Mouse (Mus musculus): Measurements from ENCODE around the gene Nfatc2.

Nfatc2 gene

DNA sequence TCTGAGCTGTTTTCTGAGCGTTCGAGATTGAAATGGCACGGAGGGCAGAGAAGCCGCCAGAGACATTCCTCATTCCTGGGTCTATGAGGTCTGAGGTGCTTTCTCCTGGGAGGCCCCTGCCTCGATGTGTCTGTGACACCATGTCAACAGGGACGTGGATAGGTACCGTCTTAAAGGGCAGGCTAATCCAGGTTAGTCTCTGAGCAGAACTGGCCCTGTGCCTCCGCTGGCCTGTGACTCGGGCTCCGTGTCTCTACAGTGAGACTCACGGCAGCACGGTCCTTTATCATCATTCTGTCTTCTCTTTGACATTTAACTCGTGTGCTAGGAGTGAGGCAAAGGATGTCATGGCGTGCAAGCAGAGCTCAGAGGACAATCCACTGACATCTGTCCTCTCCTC is 120.3 kb downstream of the Nfatc2 start:
- no peak for DNase-seq (ENCODE audit: low read depth)

- DNase-seq (ENCODE audit: low read depth), result no peak
Measured at GRCm38 (mm10) chr2:168480692-168481091, 120.8 kb downstream of the Nfatc2 start.

- no peak for DNase-seq (ENCODE audit: low read depth)
Measured at GRCm38 (mm10) chr2:168479930-168480329, 121.5 kb downstream of the Nfatc2 start.

GRCm38 (mm10) chr2:168478431-168478830 is 123.0 kb downstream of the Nfatc2 start:
- no peak for DNase-seq (ENCODE audit: low read depth)

- DNase-seq (ENCODE audit: low read depth), result no peak
Measured at GRCm38 (mm10) chr2:168473496-168473895, 128.0 kb downstream of the Nfatc2 start.

DNA sequence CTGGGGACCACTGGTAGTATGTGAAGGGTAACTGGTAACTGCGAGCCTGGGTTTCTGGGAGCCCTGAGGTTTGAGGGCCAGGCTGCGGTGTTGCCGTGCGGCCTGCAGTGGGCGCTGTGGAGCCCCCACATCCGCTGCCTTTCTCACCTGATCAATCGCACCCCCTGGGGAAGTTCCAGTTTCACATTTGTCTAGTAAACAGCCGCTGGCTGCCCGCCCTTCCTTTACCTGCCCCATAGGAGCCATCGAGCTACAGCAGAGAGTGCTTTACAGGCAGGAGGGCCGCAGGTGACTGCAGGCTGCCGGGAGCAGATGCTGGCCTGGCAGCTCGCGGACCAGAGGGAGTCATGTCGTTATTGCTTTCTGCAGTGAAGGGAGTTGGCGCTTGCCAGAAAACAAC is 128.6 kb downstream of the Nfatc2 start:
- DNase-seq (ENCODE audit: low read depth), result peak; percentile 41

DNA sequence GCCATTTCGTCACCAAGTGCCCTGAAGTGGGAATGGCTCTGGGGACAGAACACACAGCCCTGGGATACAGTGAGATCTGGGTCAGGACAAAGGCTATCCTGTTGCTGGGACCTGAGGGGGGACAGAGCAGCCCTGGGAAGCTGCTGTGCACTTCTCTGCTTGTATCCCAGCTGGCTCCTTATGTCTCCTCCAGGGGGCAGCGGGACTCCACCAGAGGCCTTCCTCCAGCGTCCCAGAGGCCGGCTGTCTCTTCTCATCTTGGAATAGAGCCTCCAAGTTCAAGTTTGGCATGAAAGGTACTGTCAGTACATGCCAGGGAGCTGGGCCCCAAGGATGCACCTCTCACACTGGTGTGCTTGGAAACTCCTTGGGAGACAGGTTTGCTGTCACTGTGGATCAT is 132.4 kb downstream of the Nfatc2 start:
- peak; percentile 43 for DNase-seq (ENCODE audit: low read depth)

DNA sequence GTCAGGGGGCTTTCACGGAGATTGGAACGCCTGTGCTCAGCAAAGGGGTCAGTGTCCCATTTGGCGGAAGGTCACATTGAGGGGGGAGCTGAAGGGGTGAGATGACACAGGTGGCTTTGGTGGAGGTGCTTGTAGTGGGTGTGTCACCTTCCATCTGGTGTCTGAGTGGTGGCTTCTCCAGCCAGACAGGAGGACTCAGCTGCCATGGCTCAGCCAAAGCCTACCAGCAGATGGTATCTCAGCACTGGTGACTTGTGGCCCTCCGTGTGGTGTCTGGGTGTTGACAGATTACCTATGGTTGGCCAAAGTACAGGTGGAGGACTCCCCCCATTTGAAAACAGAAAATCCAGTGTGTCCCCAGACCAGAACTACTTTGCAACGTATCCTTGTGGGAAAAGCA is 134.3 kb downstream of the Nfatc2 start:
- DNase-seq (ENCODE audit: low read depth), result no peak

DNA sequence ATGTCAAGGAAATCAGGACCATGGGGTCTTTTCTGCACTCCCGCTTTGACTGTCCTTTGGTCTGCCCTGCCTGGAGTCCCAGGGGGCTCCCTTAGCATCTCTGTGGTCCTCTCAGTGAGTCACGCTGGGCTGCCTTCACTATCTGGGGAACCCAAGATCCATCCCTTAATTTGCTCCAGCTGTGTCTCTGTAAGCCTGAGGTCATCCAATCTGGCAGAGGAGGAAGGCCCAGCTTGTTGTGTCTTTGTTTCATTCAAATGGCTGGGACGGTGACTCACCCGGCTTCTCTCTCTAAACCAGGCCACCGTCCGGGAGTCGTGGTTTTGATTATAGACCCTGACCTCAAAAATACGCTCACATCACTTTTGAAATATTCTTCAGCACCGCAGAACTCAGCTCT is 135.4 kb downstream of the Nfatc2 start:
- DNase-seq (ENCODE audit: low read depth), result no peak

GRCm38 (mm10) chr2:168465646-168466045 is 135.8 kb downstream of the Nfatc2 start:
- no peak for DNase-seq (ENCODE audit: low read depth)

DNA sequence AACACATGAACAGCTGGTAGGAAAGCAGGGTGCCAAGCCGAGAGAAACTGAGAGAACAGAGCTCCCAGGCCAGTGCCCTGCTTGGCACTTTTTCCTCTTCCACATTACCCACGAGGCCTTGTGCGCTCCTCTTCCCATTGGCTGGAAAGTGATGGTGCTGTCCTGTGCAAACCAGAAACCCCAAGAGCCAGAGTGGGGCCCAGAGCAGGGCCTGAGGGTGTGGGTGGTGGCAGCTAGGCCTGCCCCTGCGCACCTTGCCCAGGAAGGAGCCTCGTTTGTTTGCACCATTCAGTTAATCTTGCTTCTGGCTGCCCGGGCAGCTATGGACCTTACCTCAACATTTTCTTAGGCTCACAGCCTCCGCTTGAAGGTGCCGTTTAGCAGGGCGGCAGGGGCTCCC is 139.6 kb downstream of the Nfatc2 start:
- no peak for DNase-seq (ENCODE audit: low read depth)

- DNase-seq (ENCODE audit: low read depth), result no peak
Measured at GRCm38 (mm10) chr2:168459627-168460026, 141.8 kb downstream of the Nfatc2 start.

DNA sequence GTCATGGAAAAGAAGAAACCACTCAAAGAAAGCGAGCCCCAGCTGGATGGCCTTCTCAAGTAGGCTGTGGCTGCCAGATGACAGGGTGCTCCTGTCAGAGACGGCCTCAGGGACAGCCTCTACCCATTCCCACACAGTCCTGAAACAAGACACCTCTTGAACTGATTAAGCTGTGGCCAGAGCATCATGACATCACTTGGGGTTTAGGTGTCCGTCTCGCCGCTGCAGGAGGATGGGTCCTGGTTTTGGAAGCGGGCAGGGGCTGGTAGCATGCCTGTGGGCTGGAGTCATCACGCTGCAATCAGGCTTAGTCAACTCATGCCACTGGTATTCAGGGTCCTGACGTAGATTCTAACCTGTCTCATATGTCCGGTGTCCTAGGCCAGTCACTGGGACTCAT is 142.9 kb downstream of the Nfatc2 start:
- DNase-seq (ENCODE audit: low read depth), result no peak

DNA sequence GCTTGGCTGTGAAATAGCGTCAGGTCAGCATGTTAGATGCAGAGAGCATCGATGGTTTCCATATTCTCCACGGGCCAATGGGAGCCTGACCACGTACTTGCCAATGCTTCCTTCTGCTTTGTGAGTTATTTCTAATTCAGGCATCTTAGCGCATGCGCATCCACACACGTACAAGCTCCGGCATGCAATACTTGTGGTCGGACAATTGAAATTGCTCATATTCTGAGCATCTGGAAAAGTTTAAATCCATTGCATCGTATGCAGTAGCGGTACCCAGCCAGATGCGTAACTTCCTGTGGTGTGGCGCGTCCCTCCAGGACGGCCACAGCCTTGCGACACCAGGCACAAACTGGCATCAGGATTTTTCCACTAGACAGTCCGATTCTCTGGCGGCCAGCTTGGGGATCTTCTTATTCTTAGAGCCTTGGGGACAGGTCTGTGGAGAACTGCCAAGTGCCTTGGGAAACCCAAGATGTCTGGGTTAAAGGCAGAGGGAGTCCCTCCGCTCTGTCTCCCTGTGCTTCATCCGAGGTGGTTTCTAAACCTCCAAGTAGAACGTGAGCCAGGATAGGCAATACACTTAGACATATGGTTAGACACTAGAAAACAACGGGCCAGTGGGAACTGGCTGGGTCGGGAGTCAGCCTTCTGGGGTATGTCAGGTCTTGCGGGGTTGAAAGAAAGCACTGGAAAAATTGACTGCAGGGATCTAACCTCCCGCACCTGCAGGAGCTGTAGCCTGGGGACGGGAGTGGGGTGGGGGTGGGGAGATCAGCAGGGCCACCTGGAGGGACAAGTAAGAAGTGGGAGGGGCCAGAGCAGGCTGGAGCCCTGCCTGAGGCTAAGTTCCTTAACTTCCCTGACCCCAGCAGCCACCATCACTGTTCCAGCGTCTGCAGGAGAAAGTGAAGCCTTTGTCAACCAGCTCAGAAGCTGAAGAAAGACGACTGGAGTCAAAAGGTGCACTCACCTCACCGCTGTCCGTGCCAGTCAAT is 149.4 kb downstream of the Nfatc2 start:
- no peak for DNase-seq (ENCODE audit: low read depth)

GRCm38 (mm10) chr2:168450977-168451376 is 150.5 kb downstream of the Nfatc2 start:
- DNase-seq (ENCODE audit: low read depth), result no peak

DNA sequence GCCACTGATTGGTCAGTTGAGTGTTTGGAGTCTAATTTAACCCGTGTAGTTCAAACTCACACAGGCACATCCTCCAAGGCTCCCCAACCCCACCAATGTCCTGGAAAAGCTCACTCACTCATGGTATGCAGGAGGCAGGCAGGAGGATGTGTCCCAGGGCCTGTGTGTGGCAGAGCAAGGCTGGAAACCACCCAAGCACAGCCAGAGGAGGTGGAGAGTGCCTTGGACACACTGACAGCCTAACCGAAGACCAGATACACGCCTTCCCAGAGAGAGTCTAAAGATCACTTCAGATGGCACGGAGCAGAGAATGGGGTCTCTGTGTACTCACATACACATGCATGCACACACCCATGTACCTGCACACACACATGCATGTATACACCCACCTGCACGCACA is 153.4 kb downstream of the Nfatc2 start:
- no peak for DNase-seq (ENCODE audit: low read depth)

- DNase-seq (ENCODE audit: low read depth), result no peak
Measured at GRCm38 (mm10) chr2:168447601-168448000, 153.9 kb downstream of the Nfatc2 start.

DNA sequence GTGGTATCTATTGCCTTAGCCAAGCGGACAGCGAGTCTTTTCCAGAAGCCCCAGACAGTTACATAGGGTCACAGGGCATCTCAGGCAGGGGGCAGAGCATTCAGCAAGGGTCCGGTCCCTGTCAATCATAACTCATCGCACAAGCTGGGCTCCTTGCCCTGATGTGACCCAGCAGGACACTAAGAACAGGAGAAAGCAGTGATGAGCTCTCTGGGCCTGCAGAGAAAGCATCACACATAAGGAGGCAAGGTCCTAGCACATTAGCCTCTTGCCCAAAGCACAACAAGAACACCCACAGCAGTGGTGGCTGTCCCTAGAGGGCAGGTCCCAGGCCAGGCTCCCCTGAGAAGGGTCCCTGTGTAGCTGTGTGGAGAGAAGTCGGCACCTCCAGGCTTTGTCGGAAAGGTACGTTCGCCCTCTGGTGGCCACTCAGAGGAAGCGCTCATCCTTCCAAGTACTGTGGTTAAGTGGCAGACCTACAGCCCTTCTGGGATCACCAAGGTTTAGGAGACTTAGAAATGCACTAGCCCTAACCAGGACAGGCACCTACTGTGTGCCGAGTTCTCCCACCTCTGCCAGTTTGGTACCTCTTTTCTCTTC is 156.1 kb downstream of the Nfatc2 start:
- DNase-seq (ENCODE audit: low read depth), result no peak

- DNase-seq (ENCODE audit: low read depth), result no peak
Measured at GRCm38 (mm10) chr2:168444126-168444525, 157.3 kb downstream of the Nfatc2 start.

GRCm38 (mm10) chr2:168441494-168441893 is 160.0 kb downstream of the Nfatc2 start:
- DNase-seq (ENCODE audit: low read depth), result no peak

- no peak for DNase-seq (ENCODE audit: low read depth)
Measured at GRCm38 (mm10) chr2:168440918-168441328, 160.5 kb downstream of the Nfatc2 start.

GRCm38 (mm10) chr2:168438981-168439452 is 162.4 kb downstream of the Nfatc2 start:
- DNase-seq (ENCODE audit: low read depth), result no peak

DNA sequence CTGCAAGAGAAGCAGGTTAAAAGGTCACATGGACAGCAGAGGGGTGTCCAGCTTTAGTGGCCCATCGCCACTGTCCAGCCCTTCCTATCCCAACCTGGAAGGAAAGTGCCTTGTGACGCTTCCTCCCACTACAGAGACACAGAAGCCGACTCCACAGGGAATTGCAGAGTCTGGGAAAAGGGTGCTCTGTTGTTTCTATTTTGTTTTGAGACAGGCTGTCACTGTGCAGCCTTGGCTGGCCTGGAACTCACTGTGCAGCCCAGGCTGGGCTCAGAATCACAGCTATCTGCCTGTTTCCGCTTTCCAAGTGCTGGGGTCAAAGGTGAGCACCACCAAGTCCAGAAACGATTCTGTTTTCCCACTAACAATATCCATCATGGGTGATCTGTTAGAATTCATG is 167.3 kb downstream of the Nfatc2 start:
- DNase-seq (ENCODE audit: low read depth), result no peak
